Mouse (Mus musculus) megakaryocyte, embryonic 14.5 days (primary cell): ENCODE results near the gene Spag7.

Experiments used
- FLI1 ChIP-seq: IDR thresholded peaks from 2 replicates; pipeline ENCODE4 v1.6.1; 2012; ENCODE audit warnings: low read length, inconsistent platforms, mixed read lengths
- GATA1 ChIP-seq: IDR thresholded peaks from 3 replicates; pipeline ENCODE4 v1.6.1; 2012; ENCODE audit warnings: mixed read lengths, low read length, inconsistent platforms, borderline replicate concordance

DNA sequence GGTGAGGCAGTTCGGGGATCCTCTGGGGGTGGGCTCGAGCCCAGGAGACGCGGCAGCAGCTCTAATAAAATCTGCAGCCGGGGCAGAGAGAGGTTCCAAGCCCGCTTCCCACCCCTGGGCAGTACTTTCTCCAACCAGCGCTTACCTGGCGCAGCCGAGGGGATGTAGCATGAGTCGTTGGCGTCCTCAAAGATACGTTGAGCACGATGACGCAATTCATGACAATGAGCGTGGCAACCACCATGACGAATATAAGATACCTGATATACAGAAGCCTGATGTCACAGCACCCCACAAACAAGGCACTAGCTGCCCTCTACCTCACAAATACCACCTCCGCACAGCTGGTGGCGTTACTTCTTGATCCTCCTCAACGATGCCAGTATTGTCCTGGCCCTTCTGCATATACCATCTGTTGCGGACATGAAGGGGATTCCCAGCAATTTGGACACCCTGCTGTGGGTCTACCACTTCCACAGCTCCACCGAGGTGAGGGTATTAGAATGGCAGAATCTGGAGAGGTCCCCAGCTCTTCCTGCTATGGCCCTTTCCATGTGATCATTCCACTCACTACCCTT, 53.6 kb downstream of the Spag7 start, which contains the start of gene 4930544D05Rik:
- no peak for TF ChIP-seq GATA1
- no peak for TF ChIP-seq FLI1
